17 mouse cellular contexts compared by ENCODE assay signal in the genomic region with DNA sequence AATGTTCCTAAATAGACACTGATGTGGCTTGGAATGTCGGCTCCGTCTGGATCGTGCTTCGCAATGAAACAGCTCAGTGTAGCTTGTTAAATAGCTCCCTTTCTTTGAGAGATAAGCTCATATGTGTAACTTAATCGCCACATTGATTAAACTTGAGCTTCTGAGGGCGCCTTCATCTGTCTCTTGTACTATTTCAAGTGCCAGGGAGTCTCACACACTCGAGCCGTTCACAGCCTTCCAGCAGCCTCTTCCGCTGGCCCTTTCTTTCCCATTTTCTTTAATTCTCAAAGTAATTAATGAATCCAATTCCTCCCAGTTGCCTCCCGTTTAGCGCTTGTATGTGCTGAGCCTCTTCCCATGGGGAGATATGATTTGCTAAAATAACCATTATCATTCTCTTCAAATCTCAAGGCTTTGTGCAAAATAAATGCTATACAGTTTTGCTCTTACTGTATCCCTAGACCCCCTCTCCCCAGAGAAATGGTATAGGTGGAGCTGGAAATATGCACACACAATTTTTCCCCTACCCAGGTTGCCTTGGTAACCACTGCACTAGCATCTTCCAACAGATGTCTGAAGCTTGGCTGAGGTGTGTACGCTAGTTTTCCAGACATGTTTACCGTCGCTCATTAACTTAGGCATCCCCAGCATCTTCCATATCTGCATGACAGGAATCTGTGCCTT. TPM values are rescaled to one million over a fixed set of nuclear protein-coding genes. Genes with fewer than 3 reads are reported as not detected.
DNase-seq lines count a peak whose midpoint lies in the region; ATAC-seq and TF ChIP-seq lines count a peak whose summit lies in the region.
"Had no signal": no experiment of that assay in that cellular context is flagged by ENCODE, and none has a peak within 500 bp of the region (broad histone marks: within the 10 kb centered on the region; RNA-seq: fewer than 3 reads in every experiment).

No protein-coding gene starts in this region.

- 62% methylated on average over 14 of the region's 14 CpGs for WGBS in hindbrain, embryonic 13.5 days
- 91% methylated on average over 14 of the region's 14 CpGs for WGBS in hindbrain, embryonic 10.5 days
- WGBS in forebrain, postnatal 0 days = 37% methylated on average over 14 of the region's 14 CpGs
- WGBS in midbrain, embryonic 16.5 days = 48% methylated on average over 14 of the region's 14 CpGs
- WGBS in liver, embryonic 11.5 days = 77% methylated on average over 14 of the region's 14 CpGs

- H3K9me3 ChIP-seq in hindbrain, embryonic 13.5 days = no peaks in the 10 kb centered on the region
- H3K9me3 ChIP-seq in hindbrain, embryonic 10.5 days = no peaks in the 10 kb centered on the region
- no peaks in the 10 kb centered on the region for H3K9me3 ChIP-seq in forebrain, postnatal 0 days (ENCODE audit: low read length)
- no peaks in the 10 kb centered on the region for H3K9me3 ChIP-seq in midbrain, embryonic 16.5 days (replicated peaks; ENCODE audit: control insufficient read depth, low read length, poor library complexity, severe bottlenecking)
- no peaks in the 10 kb centered on the region for H3K9me3 ChIP-seq in liver, embryonic 11.5 days (ENCODE audit: control insufficient read depth, low read length)

- H3K27ac ChIP-seq in hindbrain, embryonic 13.5 days = peak overlapping the region; percentile 84
- no peak overlapping the region for H3K27ac ChIP-seq in hindbrain, embryonic 10.5 days
- peak overlapping the region; percentile 82 for H3K27ac ChIP-seq in forebrain, postnatal 0 days (ENCODE audit: low read depth, low read length)
- peak overlapping the region; percentile 63 for H3K27ac ChIP-seq in midbrain, embryonic 16.5 days (ENCODE audit: low read length)
- H3K27ac ChIP-seq in liver, embryonic 11.5 days (ENCODE audit: low read depth, low read length) = no peak overlapping the region
- H3K27ac ChIP-seq: gastrocnemius, adult 2 months; macrophage had no signal

- H3K4me1 ChIP-seq in hindbrain, embryonic 13.5 days (replicated peaks) = peaks cover 38% of the 10 kb centered on the region
- H3K4me1 ChIP-seq in hindbrain, embryonic 10.5 days (replicated peaks) = 0 out of 2 replicates have a peak, but pooled peaks cover 7% of the 10 kb centered on the region
- peaks cover 15% of the 10 kb centered on the region; the same call in 1 of the 2 replicates for H3K4me1 ChIP-seq in forebrain, postnatal 0 days (ENCODE audit: insufficient read depth)
- peaks cover 45% of the 10 kb centered on the region for H3K4me1 ChIP-seq in midbrain, embryonic 16.5 days (ENCODE audit: control insufficient read depth, insufficient read depth, low read length)
- H3K4me1 ChIP-seq in liver, embryonic 11.5 days (replicated peaks; ENCODE audit: control insufficient read depth, insufficient read depth, low read length) = peaks cover 16% of the 10 kb centered on the region

- H3K36me3 ChIP-seq in hindbrain, embryonic 13.5 days = no peaks in the 10 kb centered on the region
- no peaks in the 10 kb centered on the region for H3K36me3 ChIP-seq in hindbrain, embryonic 10.5 days
- no peaks in the 10 kb centered on the region for H3K36me3 ChIP-seq in forebrain, postnatal 0 days (ENCODE audit: insufficient read depth)
- no peaks in the 10 kb centered on the region for H3K36me3 ChIP-seq in midbrain, embryonic 16.5 days (ENCODE audit: control insufficient read depth, insufficient read depth, low read length)
- H3K36me3 ChIP-seq in liver, embryonic 11.5 days (ENCODE audit: control insufficient read depth, insufficient read depth, low read length) = no peaks in the 10 kb centered on the region; the same call in 1 of the 2 replicates

- peak overlapping the region; percentile 42 for H3K4me2 ChIP-seq in hindbrain, embryonic 13.5 days
- H3K4me2 ChIP-seq in forebrain, postnatal 0 days (ENCODE audit: low read depth) = peak overlapping the region; percentile 21
- H3K4me2 ChIP-seq in midbrain, embryonic 16.5 days (ENCODE audit: low read length) = peak overlapping the region; percentile 47
- no peak overlapping the region for H3K4me2 ChIP-seq in liver, embryonic 11.5 days

- no peak for DNase-seq in hindbrain, embryonic 10.5 days (ENCODE audit: low spot score)
- DNase-seq in brain, embryonic 18.5 days (ENCODE audit: low read depth, low spot score) = peak; percentile 47
- DNase-seq in forebrain, postnatal 0 days = peak; percentile 74
- DNase-seq in right cerebral cortex, postnatal 36 days (ENCODE audit: low spot score in 2 of 2) = no peak
- DNase-seq in liver, embryonic 11.5 days (ENCODE audit: low spot score) = no peak
- no peak for DNase-seq in adrenal gland, adult 18-20 months (ENCODE audit: low spot score in 2 of 2)
- DNase-seq: adrenal gland, postnatal 25 days; B cell, adult 2 months; cerebellum, postnatal 10 days; gastrocnemius, adult 2 months; heart, adult 11 months; lung, adult 18-20 months; right cerebral cortex, postnatal 25 days had no signal

- H3K9ac ChIP-seq in hindbrain, embryonic 13.5 days = no peak overlapping the region; the same call in 1 of the 2 replicates
- H3K9ac ChIP-seq in forebrain, postnatal 0 days = no peak overlapping the region; the same call in 1 of the 2 replicates
- H3K9ac ChIP-seq in midbrain, embryonic 16.5 days (ENCODE audit: low read depth, low read length) = no peak overlapping the region
- no peak overlapping the region for H3K9ac ChIP-seq in liver, embryonic 11.5 days (ENCODE audit: low read depth, low read length)

- peak overlapping the region; percentile 15; the same call in 1 of the 2 replicates for H3K4me3 ChIP-seq in hindbrain, embryonic 13.5 days
- no peak overlapping the region for H3K4me3 ChIP-seq in hindbrain, embryonic 10.5 days
- H3K4me3 ChIP-seq in forebrain, postnatal 0 days (ENCODE audit: low read depth, low read length) = 0 out of 2 replicates have a peak overlapping the region, but pooled peaks have one; percentile 13
- H3K4me3 ChIP-seq in midbrain, embryonic 16.5 days (ENCODE audit: low read depth, low read length) = peak overlapping the region; percentile 6; the same call in 1 of the 2 replicates
- H3K4me3 ChIP-seq in liver, embryonic 11.5 days (ENCODE audit: low read depth, low read length) = no peak overlapping the region
- H3K4me3 ChIP-seq: gastrocnemius, adult 2 months had no signal

- TF ChIP-seq CTCF in forebrain, postnatal 0 days (IDR thresholded peaks at IDR 0.05; ENCODE audit: low read depth) = no peak

- no peaks in the 10 kb centered on the region for H3K27me3 ChIP-seq in hindbrain, embryonic 13.5 days
- no peaks in the 10 kb centered on the region for H3K27me3 ChIP-seq in hindbrain, embryonic 10.5 days (ENCODE audit: insufficient read depth, poor library complexity, severe bottlenecking)
- H3K27me3 ChIP-seq in forebrain, postnatal 0 days (ENCODE audit: insufficient read depth, low read length) = no peaks in the 10 kb centered on the region
- no peaks in the 10 kb centered on the region for H3K27me3 ChIP-seq in midbrain, embryonic 16.5 days (ENCODE audit: control insufficient read depth, insufficient read depth, low read depth, low read length)
- H3K27me3 ChIP-seq in liver, embryonic 11.5 days (replicated peaks; ENCODE audit: control insufficient read depth, insufficient read depth, low read length) = no peaks in the 10 kb centered on the region; the same call in 1 of the 2 replicates

- ATAC-seq in hindbrain, embryonic 13.5 days (ENCODE audit: low FRiP score) = peak; percentile 81
- peak; percentile 85 for ATAC-seq in forebrain, postnatal 0 days
- peak; percentile 86 for ATAC-seq in midbrain, embryonic 16.5 days
- no peak for ATAC-seq in liver, embryonic 11.5 days (replicated peaks; ENCODE audit: low FRiP score)
- ATAC-seq: inflammation-experienced regulatory T-cells, adult 6 months had no signal

RNA-seq across cellular contexts. Expression of gene Fam171a1, which starts 54.8 kb away (rescaled TPM):
- polyA plus RNA-seq in hindbrain, embryonic 13.5 days (2015; fragmentation: Nextera tagmentation; extraction: Ambion mirVana) = 46.7 and 50.8 TPM in 2 replicates
- polyA plus RNA-seq in hindbrain, embryonic 10.5 days (2016; fragmentation: Nextera tagmentation; extraction: Ambion mirVana) = 38.7 and 42.5 TPM in 2 replicates
- 43.7 and 53.5 TPM in 2 replicates for total RNA-seq in forebrain, postnatal 0 days (2014; rRNA removed)
- polyA plus RNA-seq in forebrain, postnatal 0 days (2015; fragmentation: Nextera tagmentation; extraction: Ambion mirVana) = 21.7 and 32.1 TPM in 2 replicates
- 44.0 and 48.0 TPM in 2 replicates for polyA plus RNA-seq in midbrain, embryonic 16.5 days (2015; fragmentation: Nextera tagmentation; extraction: Ambion mirVana)
- 11.2 and 13.0 TPM in 2 replicates for polyA plus RNA-seq in liver, embryonic 11.5 days (2014; fragmentation: Nextera tagmentation; extraction: Ambion mirVana)
- 10 to 100 TPM; 16.8 to 22.7 TPM for total RNA-seq in adrenal gland, adult 18-20 months (2021)
- polyA plus RNA-seq: inflammation-experienced regulatory T-cells, adult 6 months had no signal

Comparison
In these comparisons a context has a peak if more than half of its experiments do, and no peak if none do; other contexts are left out.
1. H3K27ac ChIP-seq: peak in hindbrain, embryonic 13.5 days (single experiment), forebrain, postnatal 0 days (single experiment) and midbrain, embryonic 16.5 days (single experiment); none in hindbrain, embryonic 10.5 days (single experiment) and liver, embryonic 11.5 days (single experiment).
2. H3K4me3 ChIP-seq: peak in hindbrain, embryonic 13.5 days (single experiment), forebrain, postnatal 0 days (single experiment) and midbrain, embryonic 16.5 days (single experiment); none in hindbrain, embryonic 10.5 days (single experiment) and liver, embryonic 11.5 days (single experiment).
3. DNase-seq: peak in brain, embryonic 18.5 days (single experiment) and forebrain, postnatal 0 days (single experiment); none in hindbrain, embryonic 10.5 days (single experiment), right cerebral cortex, postnatal 36 days (0 of 2), liver, embryonic 11.5 days (single experiment) and adrenal gland, adult 18-20 months (0 of 2).